Mouse (Mus musculus) kidney, adult 2 months (tissue): ENCODE data around the gene Dlgap4.

Experiments
- CTCF ChIP-seq: fragments of 200-500 bp; conservative IDR thresholded peaks from 2 replicates; pipeline ENCODE4 v1.5.1; 2011; ENCODE audit warnings: low read depth, mild to moderate bottlenecking, control low read depth, low read length, moderate library complexity, mixed read lengths; ENCODE audit not compliant: insufficient read depth, insufficient read length
- POLR2A ChIP-seq: fragments of 200-500 bp; IDR thresholded peaks from one replicate; pipeline ENCODE4 v1.6.1; 2011; ENCODE audit warnings: low read depth, low read length, control low read depth

- TF ChIP-seq CTCF (no peak), POLR2A (no peak)
Measured at GRCm38 (mm10) chr2:156782481-156783348, 169.2 kb downstream of the Dlgap4 start.
